ENCODE assay signal across 8 mouse cellular contexts in the genomic region with DNA sequence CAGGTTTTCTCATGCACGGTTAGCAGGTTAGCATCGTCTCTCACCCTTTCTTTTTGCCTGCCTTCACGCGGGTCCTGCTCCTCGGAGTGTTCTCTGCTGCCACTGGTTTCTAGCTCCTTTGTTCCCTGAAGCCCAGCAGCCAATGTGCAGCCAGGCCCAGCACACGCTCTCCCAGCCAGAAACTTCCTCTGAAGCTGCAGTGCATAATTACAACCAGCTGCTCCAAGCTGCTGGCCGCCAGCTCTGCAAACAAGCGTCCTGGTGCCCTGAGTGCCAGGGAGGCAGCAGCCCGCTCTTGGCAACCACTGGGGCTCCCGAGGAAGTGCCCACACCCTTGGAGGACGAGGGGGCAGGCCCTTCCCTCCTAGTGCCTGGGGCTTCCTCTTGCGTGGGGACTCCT.
A peak's percentile ranks its signal among the peaks of the same experiment; 100 is the strongest.
DNase-seq lines count a peak whose midpoint lies in the region; ATAC-seq and TF ChIP-seq lines count a peak whose summit lies in the region.

No protein-coding gene starts in this region.

- H3K4me3 ChIP-seq in forebrain, embryonic 14.5 days (ENCODE audit: low read depth, low read length), result peak overlapping the region; percentile 13; the same call in 1 of the 2 replicates
- peak overlapping the region; percentile 10; the same call in 1 of the 2 replicates for H3K4me3 ChIP-seq in heart, postnatal 0 days (ENCODE audit: low read depth, low read length)
- no peak overlapping the region for H3K4me3 ChIP-seq in liver, postnatal 0 days (ENCODE audit: low read depth, low read length)
- no peak overlapping the region for H3K4me3 ChIP-seq in neural tube, embryonic 11.5 days (ENCODE audit: low read depth, low read length)

- H3K27me3 ChIP-seq in forebrain, embryonic 14.5 days (replicated peaks; ENCODE audit: control insufficient read depth, insufficient read depth, low read length), result no peaks in the 10 kb centered on the region
- no peaks in the 10 kb centered on the region for H3K27me3 ChIP-seq in heart, postnatal 0 days (ENCODE audit: control insufficient read depth, insufficient read depth, low read length)
- H3K27me3 ChIP-seq in liver, postnatal 0 days (ENCODE audit: insufficient read depth, low read length), result no peaks in the 10 kb centered on the region
- H3K27me3 ChIP-seq in neural tube, embryonic 11.5 days (ENCODE audit: control insufficient read depth, insufficient read depth, low read length), result no peaks in the 10 kb centered on the region

- WGBS in forebrain, embryonic 14.5 days, result 1% methylated on average over 12 of the region's 12 CpGs
- 3% methylated on average over 12 of the region's 12 CpGs for WGBS in heart, postnatal 0 days
- 15% methylated on average over 12 of the region's 12 CpGs for WGBS in liver, postnatal 0 days (ENCODE audit: insufficient replicate concordance)
- under 1% methylated on average over 12 of the region's 12 CpGs for WGBS in neural tube, embryonic 11.5 days

- no peak; the same call in 1 of the 2 replicates for TF ChIP-seq CTCF in heart, postnatal 0 days (IDR thresholded peaks at IDR 0.05; ENCODE audit: low read depth)
- no peak for TF ChIP-seq CTCF in liver, postnatal 0 days (IDR thresholded peaks at IDR 0.05; ENCODE audit: low read depth)

- H3K4me2 ChIP-seq in forebrain, embryonic 14.5 days (ENCODE audit: low read length), result peak overlapping the region; percentile 45
- H3K4me2 ChIP-seq in heart, postnatal 0 days (ENCODE audit: low read depth, low read length), result peak overlapping the region; percentile 51
- H3K4me2 ChIP-seq in liver, postnatal 0 days (ENCODE audit: low read depth, low read length), result peak overlapping the region; percentile 22
- peak overlapping the region; percentile 10; the same call in 1 of the 2 replicates for H3K4me2 ChIP-seq in neural tube, embryonic 11.5 days (ENCODE audit: low read depth)

- H3K9ac ChIP-seq in forebrain, embryonic 14.5 days (ENCODE audit: low read length), result peak overlapping the region; percentile 56
- peak overlapping the region; percentile 47 for H3K9ac ChIP-seq in heart, postnatal 0 days (replicated peaks; ENCODE audit: low read depth, low read length)
- H3K9ac ChIP-seq in liver, postnatal 0 days (replicated peaks), result no peak overlapping the region
- H3K9ac ChIP-seq in neural tube, embryonic 11.5 days (ENCODE audit: low read length), result peak overlapping the region; percentile 26

- H3K9me3 ChIP-seq in forebrain, embryonic 14.5 days (replicated peaks; ENCODE audit: control insufficient read depth, low read length), result no peaks in the 10 kb centered on the region
- no peaks in the 10 kb centered on the region for H3K9me3 ChIP-seq in heart, postnatal 0 days (replicated peaks; ENCODE audit: control insufficient read depth, low read length)
- no peaks in the 10 kb centered on the region for H3K9me3 ChIP-seq in liver, postnatal 0 days (ENCODE audit: low read length)
- H3K9me3 ChIP-seq in neural tube, embryonic 11.5 days (ENCODE audit: control insufficient read depth, low read length), result no peaks in the 10 kb centered on the region

- no peaks in the 10 kb centered on the region for H3K36me3 ChIP-seq in forebrain, embryonic 14.5 days (ENCODE audit: control insufficient read depth, insufficient read depth, low read length)
- H3K36me3 ChIP-seq in heart, postnatal 0 days (replicated peaks; ENCODE audit: control insufficient read depth, insufficient read depth, low read length), result no peaks in the 10 kb centered on the region
- H3K36me3 ChIP-seq in liver, postnatal 0 days (replicated peaks; ENCODE audit: insufficient read depth, low read length), result no peaks in the 10 kb centered on the region
- H3K36me3 ChIP-seq in neural tube, embryonic 11.5 days (ENCODE audit: control insufficient read depth, insufficient read depth, low read length), result no peaks in the 10 kb centered on the region

- H3K27ac ChIP-seq in forebrain, embryonic 14.5 days (ENCODE audit: low read depth, low read length), result peak overlapping the region; percentile 94
- peak overlapping the region; percentile 95 for H3K27ac ChIP-seq in heart, postnatal 0 days (ENCODE audit: low read depth)
- no peak overlapping the region for H3K27ac ChIP-seq in liver, postnatal 0 days (ENCODE audit: low read depth)
- peak overlapping the region; percentile 77 for H3K27ac ChIP-seq in neural tube, embryonic 11.5 days (ENCODE audit: low read depth, low read length)

- ATAC-seq in forebrain, embryonic 14.5 days, result peak; percentile 91
- ATAC-seq in heart, postnatal 0 days (ENCODE audit: insufficient read depth, low read depth), result peak; percentile 63
- no peak for ATAC-seq in liver, postnatal 0 days
- peak; percentile 76 for ATAC-seq in neural tube, embryonic 11.5 days (ENCODE audit: insufficient read depth, low FRiP score, low TSS enrichment)

- peak; percentile 76 for DNase-seq in 416B (ENCODE audit: low read depth)
- DNase-seq in cerebellum, adult 11 months, result peak; percentile 45
- DNase-seq in forebrain, embryonic 14.5 days (ENCODE audit: low spot score), result peak; percentile 95
- DNase-seq in heart, postnatal 0 days (ENCODE audit: low spot score), result peak; percentile 70
- DNase-seq in kidney, postnatal 14 days, result peak; percentile 74
- DNase-seq in liver, postnatal 0 days, result peak; percentile 33
- DNase-seq in neural tube, embryonic 11.5 days (ENCODE audit: low spot score), result peak; percentile 83
- peak; percentile 43 for DNase-seq in thymus, postnatal 25 days

- H3K4me1 ChIP-seq in forebrain, embryonic 14.5 days (ENCODE audit: control insufficient read depth, insufficient read depth, low read length), result peaks cover 26% of the 10 kb centered on the region
- peaks cover 31% of the 10 kb centered on the region for H3K4me1 ChIP-seq in heart, postnatal 0 days (ENCODE audit: control insufficient read depth, insufficient read depth)
- peaks cover 13% of the 10 kb centered on the region for H3K4me1 ChIP-seq in liver, postnatal 0 days (ENCODE audit: insufficient read depth)
- H3K4me1 ChIP-seq in neural tube, embryonic 11.5 days (ENCODE audit: control insufficient read depth, insufficient read depth, low read length), result peaks cover 29% of the 10 kb centered on the region

- no peak for TF ChIP-seq EP300 in heart, postnatal 0 days (IDR thresholded peaks at IDR 0.05; ENCODE audit: low read depth)
- no peak for TF ChIP-seq EP300 in liver, postnatal 0 days (IDR thresholded peaks at IDR 0.05; ENCODE audit: low read depth)

Comparison
In these comparisons a context has a peak if more than half of its experiments do, and no peak if none do; other contexts are left out.
1. DNase-seq: peak in every context shown above with its lines; median percentile 95 in forebrain, embryonic 14.5 days; 83 in neural tube, embryonic 11.5 days; 76 in 416B; 74 in kidney, postnatal 14 days; 70 in heart, postnatal 0 days; 45 in cerebellum, adult 11 months; 43 in thymus, postnatal 25 days; 33 in liver, postnatal 0 days.
2. H3K4me3 ChIP-seq: peak in forebrain, embryonic 14.5 days (single experiment) and heart, postnatal 0 days (single experiment); none in liver, postnatal 0 days (single experiment) and neural tube, embryonic 11.5 days (single experiment).
3. Peak in every context shown above with its lines, with median percentiles within 50 percentile points of each other: H3K4me2 ChIP-seq.